Mouse (Mus musculus) forebrain, embryonic 13.5 days (tissue): ENCODE data around the gene Gps2. TPM values are rescaled to one million over a fixed set of nuclear protein-coding genes. Genes with fewer than 3 reads are reported as not detected.
"Not testable (repeated sequence)": the region's sequence is repeated elsewhere in the genome, so short reads cannot be mapped to it uniquely, and the experiment has no call there.

Experiments
- ATAC-seq: fragments of 200-750 bp; cut with Nextera tagmentation; 2 replicates; pipeline ENCODE4 v1.8.0; 2017
- H3K27ac ChIP-seq: fragments of 300-500 bp; sonication (generic); 2 replicates; pipeline ENCODE4 v1.5.1; 2015; ENCODE audit warnings: inconsistent platforms, mild to moderate bottlenecking, moderate library complexity
- H3K27me3 ChIP-seq: fragments of 300-500 bp; sonication (generic); 2 replicates; pipeline ENCODE4 v1.6.1; 2015; ENCODE audit warnings: mild to moderate bottlenecking, inconsistent platforms
- H3K36me3 ChIP-seq: fragments of 300-500 bp; sonication (generic); 2 replicates; pipeline ENCODE4 v1.6.1; 2015; ENCODE audit warnings: mild to moderate bottlenecking, inconsistent platforms; ENCODE audit not compliant: poor library complexity, severe bottlenecking
- H3K4me1 ChIP-seq: fragments of 300-500 bp; sonication (generic); 2 replicates; pipeline ENCODE4 v1.6.1; 2015; ENCODE audit warnings: inconsistent platforms
- H3K4me2 ChIP-seq: fragments of 300-500 bp; sonication (generic); 2 replicates; pipeline ENCODE4 v1.6.1; 2015; ENCODE audit warnings: inconsistent platforms, mild to moderate bottlenecking, moderate library complexity
- H3K4me3 ChIP-seq: fragments of 300-500 bp; sonication (generic); 2 replicates; pipeline ENCODE4 v1.5.1; 2015; ENCODE audit warnings: mild to moderate bottlenecking, inconsistent platforms
- H3K9ac ChIP-seq: fragments of 300-500 bp; sonication (generic); 2 replicates; pipeline ENCODE4 v1.6.1; 2015; ENCODE audit warnings: mild to moderate bottlenecking, inconsistent platforms
- H3K9me3 ChIP-seq: fragments of 300-500 bp; sonication (generic); replicated peaks from 2 replicates; pipeline ENCODE4 v1.6.1; 2016; ENCODE audit warnings: inconsistent platforms
- WGBS: fragments of 180-500 bp; shearing (Covaris S2); methylation state at CpG from one replicate; pipeline ENCODE4 v1.1.7; 2015; 5-methylcytosine and 5-hydroxymethylcytosine counted together
- polyA plus RNA-seq: library from polyadenylated mRNA; unstranded; fragments of >200 nt; fragmentation: Nextera tagmentation; extraction: Ambion mirVana; gene quantifications from 2 replicates; pipeline ENCODE4 v1.2.1, GENCODE M21; 2015

The Gps2 gene
- polyA plus RNA-seq, 1 experiment from 2014 or later, result 90.1 TPM

GRCm38 (mm10) chr11:69945997-69946891 is 32.6 kb downstream of the Gps2 start:
- Histone ChIP-seq H3K9me3 (no peaks in the 10 kb centered on the region), H3K4me1 (peaks cover 20% of the 10 kb centered on the region), H3K4me3 (0 out of 2 replicates have a peak overlapping the region, but pooled peaks have one; percentile 51), H3K36me3 (peaks cover 24% of the 10 kb centered on the region), H3K4me2 (peak overlapping the region; percentile 66), H3K27ac (no peak overlapping the region), H3K9ac (no peak overlapping the region), H3K27me3 (0 out of 2 replicates have a peak, but pooled peaks cover 2% of the 10 kb centered on the region)
- WGBS, result 92% methylated on average over 18 of the region's 18 CpGs
- ATAC-seq, result no peak

GRCm38 (mm10) chr11:69947337-69948065 is 33.8 kb downstream of the Gps2 start:
- Histone ChIP-seq H3K36me3 (peaks cover 24% of the 10 kb centered on the region), H3K9me3 (no peaks in the 10 kb centered on the region), H3K27me3 (0 out of 2 replicates have a peak, but pooled peaks cover 2% of the 10 kb centered on the region), H3K4me3 (peak overlapping the region; percentile 51), H3K4me1 (peaks cover 20% of the 10 kb centered on the region), H3K4me2 (peak overlapping the region; percentile 66), H3K9ac (peak overlapping the region; percentile 68), H3K27ac (0 out of 2 replicates have a peak overlapping the region, but pooled peaks have one; percentile 3)
- peak; percentile 46 for ATAC-seq
- 2% methylated on average over 29 of the region's 29 CpGs for whole genome bisulfite sequencing

GRCm38 (mm10) chr11:69948066-69948762 is 34.5 kb downstream of the Gps2 start, which contains the start of gene Slc2a4:
Gene Slc2a4 (minus strand): TSS chr11:69948188.
- peaks cover 20% of the 10 kb centered on the region for H3K4me1 ChIP-seq
- H3K36me3 ChIP-seq, result peaks cover 17% of the 10 kb centered on the region
- H3K27me3 ChIP-seq, result 0 out of 2 replicates have a peak, but pooled peaks cover 2% of the 10 kb centered on the region
- H3K9ac ChIP-seq, result peak within 1 kb of the TSS; percentile 68
- H3K27ac ChIP-seq, result peak within 1 kb of the TSS; percentile 80
- peak; percentile 92 for ATAC-seq
- peak within 1 kb of the TSS; percentile 66 for H3K4me2 ChIP-seq
- H3K9me3 ChIP-seq, result no peaks in the 10 kb centered on the region
- H3K4me3 ChIP-seq, result peak within 1 kb of the TSS; percentile 51
- WGBS, result under 1% methylated on average over 34 of the region's 34 CpGs

GRCm38 (mm10) chr11:69948763-69949150 is 35.1 kb downstream of the Gps2 start:
- Histone ChIP-seq H3K9me3 (no peaks in the 10 kb centered on the region), H3K36me3 (peaks cover 17% of the 10 kb centered on the region), H3K27me3 (0 out of 2 replicates have a peak, but pooled peaks cover 2% of the 10 kb centered on the region), H3K4me1 (peaks cover 20% of the 10 kb centered on the region), H3K9ac (peak overlapping the region; percentile 68), H3K27ac (peak overlapping the region; percentile 80), H3K4me2 (peak overlapping the region; percentile 66), H3K4me3 (peak overlapping the region; percentile 51)
- ATAC-seq, result peak; percentile 42
- under 1% methylated on average over 14 of the region's 14 CpGs for WGBS

GRCm38 (mm10) chr11:69950807-69951459 is 37.2 kb downstream of the Gps2 start:
- Histone ChIP-seq H3K4me2 (no peak overlapping the region), H3K27me3 (peaks cover 2% of the 10 kb centered on the region; the same call in 1 of the 2 replicates), H3K9me3 (no peaks in the 10 kb centered on the region), H3K4me1 (peaks cover 20% of the 10 kb centered on the region), H3K4me3 (no peak overlapping the region), H3K9ac (no peak overlapping the region), H3K36me3 (no peaks in the 10 kb centered on the region), H3K27ac (no peak overlapping the region)
- no peak for ATAC-seq
- 45% methylated on average over 4 of the region's 4 CpGs for WGBS

- 55% methylated on average over 1 of the region's 1 CpGs for WGBS
- no peak overlapping the region for H3K4me3 ChIP-seq
- no peaks in the 10 kb centered on the region for H3K36me3 ChIP-seq
- no peak for ATAC-seq
- no peak overlapping the region for H3K9ac ChIP-seq
- no peak overlapping the region for H3K4me2 ChIP-seq
- H3K4me1 ChIP-seq, result peaks cover 12% of the 10 kb centered on the region
- no peaks in the 10 kb centered on the region for H3K9me3 ChIP-seq
- no peak overlapping the region for H3K27ac ChIP-seq
- peaks cover 2% of the 10 kb centered on the region; the same call in 1 of the 2 replicates for H3K27me3 ChIP-seq
These were observed 38.6 kb downstream of the Gps2 start for GRCm38 (mm10) chr11:69952274-69952673.

- Histone ChIP-seq H3K4me1 (peaks cover 5% of the 10 kb centered on the region), H3K9ac (no peak overlapping the region), H3K27me3 (peaks cover 2% of the 10 kb centered on the region; the same call in 1 of the 2 replicates), H3K4me3 (no peak overlapping the region), H3K36me3 (no peaks in the 10 kb centered on the region), H3K9me3 (no peaks in the 10 kb centered on the region), H3K4me2 (no peak overlapping the region), H3K27ac (no peak overlapping the region)
- ATAC-seq, result no peak
- 70% methylated on average over 11 of the region's 11 CpGs for WGBS
These were observed 39.7 kb downstream of the Gps2 start for GRCm38 (mm10) chr11:69953267-69953915.

- not testable (repeated sequence) for H3K27ac ChIP-seq, H3K36me3 ChIP-seq, H3K4me3 ChIP-seq, H3K4me1 ChIP-seq, H3K27me3 ChIP-seq, ATAC-seq, H3K9me3 ChIP-seq, H3K9ac ChIP-seq, H3K4me2 ChIP-seq
- 83% methylated on average over 4 of the region's 4 CpGs for WGBS
These were observed 41.9 kb downstream of the Gps2 start for GRCm38 (mm10) chr11:69955618-69956017.

GRCm38 (mm10) chr11:69956218-69956617 is 42.5 kb downstream of the Gps2 start:
- Histone ChIP-seq H3K4me3 (no peak overlapping the region), H3K9ac (no peak overlapping the region), H3K27me3 (peaks cover 11% of the 10 kb centered on the region), H3K4me2 (no peak overlapping the region), H3K36me3 (no peaks in the 10 kb centered on the region), H3K27ac (no peak overlapping the region), H3K9me3 (no peaks in the 10 kb centered on the region), H3K4me1 (no peaks in the 10 kb centered on the region)
- WGBS, result 74% methylated on average over 1 of the region's 1 CpGs
- no peak for ATAC-seq

- H3K27me3 ChIP-seq, result peaks cover 54% of the 10 kb centered on the region
- no peaks in the 10 kb centered on the region for H3K9me3 ChIP-seq
- H3K9ac ChIP-seq, result no peak overlapping the region
- H3K36me3 ChIP-seq, result no peaks in the 10 kb centered on the region
- H3K27ac ChIP-seq, result no peak overlapping the region
- H3K4me1 ChIP-seq, result no peaks in the 10 kb centered on the region
- H3K4me3 ChIP-seq, result no peak overlapping the region
- 21% methylated on average over 5 of the region's 5 CpGs for WGBS
- ATAC-seq, result no peak
- no peak overlapping the region for H3K4me2 ChIP-seq
These were observed 46.9 kb downstream of the Gps2 start for GRCm38 (mm10) chr11:69960616-69961015.

GRCm38 (mm10) chr11:69961841-69962240 is 48.2 kb downstream of the Gps2 start:
- no peak for ATAC-seq
- Histone ChIP-seq H3K36me3 (no peaks in the 10 kb centered on the region), H3K27me3 (peaks cover 66% of the 10 kb centered on the region), H3K4me2 (no peak overlapping the region), H3K4me1 (peaks cover 10% of the 10 kb centered on the region), H3K9ac (no peak overlapping the region), H3K4me3 (no peak overlapping the region), H3K27ac (no peak overlapping the region), H3K9me3 (no peaks in the 10 kb centered on the region)
- 44% methylated on average over 5 of the region's 5 CpGs for WGBS
